Mouse (Mus musculus) ES-E14 (cell line): ENCODE results near the gene Btbd11. TPM values are rescaled to one million over a fixed set of nuclear protein-coding genes. Genes with fewer than 3 reads are reported as not detected.
A peak's percentile ranks its signal among the peaks of the same experiment; 100 is the strongest.

ENCODE experiments used
- DNase-seq: peaks from one replicate; pipeline ENCODE4 v3.0.0-alpha.2; 2013; ENCODE audit warnings: low read depth, low spot score
- H3K27ac ChIP-seq: 2 replicates; pipeline ENCODE4 v1.5.1; 2012; ENCODE audit warnings: low read depth, mild to moderate bottlenecking, low read length, moderate library complexity, mixed read lengths; ENCODE audit not compliant: poor library complexity, insufficient read depth, severe bottlenecking
- H3K36me3 ChIP-seq: 2 replicates; pipeline ENCODE4 v1.6.1; 2012; ENCODE audit warnings: mild to moderate bottlenecking, low read length, moderate library complexity, mixed read lengths; ENCODE audit not compliant: control insufficient read depth, poor library complexity, insufficient read depth, severe bottlenecking
- H3K4me1 ChIP-seq, 2 experiments: fragments of 150-350 bp in 1 of 2; sonication (generic) in 1 of 2; 2 replicates each; pipeline ENCODE4 v1.6.1; 2012; ENCODE audit warnings: low read length in 2 of 2, mild to moderate bottlenecking in 1 of 2, mixed read lengths in 1 of 2; ENCODE audit not compliant: control insufficient read depth in 2 of 2, insufficient read depth in 2 of 2, poor library complexity in 1 of 2
- H3K4me3 ChIP-seq, 2 experiments: fragments of 150-350 bp in 1 of 2; sonication (generic) in 1 of 2; 2 replicates each; pipeline ENCODE4 v1.5.1; 2012; ENCODE audit warnings: low read length in 2 of 2, low read depth in 1 of 2, mild to moderate bottlenecking in 1 of 2, mixed read lengths in 1 of 2; ENCODE audit not compliant: insufficient read depth in 1 of 2, poor library complexity in 1 of 2, severe bottlenecking in 1 of 2
- H3K9ac ChIP-seq: 2 replicates; pipeline ENCODE4 v1.6.1; 2012; ENCODE audit warnings: low read depth, mild to moderate bottlenecking, low read length, mixed read lengths; ENCODE audit not compliant: poor library complexity, insufficient read depth, severe bottlenecking
- H3K9me3 ChIP-seq: fragments of 150-350 bp; sonication (generic); 2 replicates; pipeline ENCODE4 v1.6.1; 2012; ENCODE audit warnings: low read depth, mild to moderate bottlenecking, low read length; ENCODE audit not compliant: control insufficient read depth, insufficient read depth
- CHD2 ChIP-seq: IDR thresholded peaks from 2 replicates; pipeline ENCODE4 v1.6.1; 2014; ENCODE audit warnings: mild to moderate bottlenecking, low read depth, low read length, inconsistent platforms
- HCFC1 ChIP-seq: IDR thresholded peaks from 2 replicates; pipeline ENCODE4 v1.6.1; 2012; ENCODE audit warnings: low read length, inconsistent platforms, borderline replicate concordance; ENCODE audit not compliant: insufficient read depth
- MAFK ChIP-seq: IDR thresholded peaks from 2 replicates; pipeline ENCODE4 v1.6.1; 2014; ENCODE audit warnings: mild to moderate bottlenecking, low read depth, low read length, inconsistent platforms; ENCODE audit not compliant: insufficient read depth
- ZC3H11A ChIP-seq: IDR thresholded peaks from 2 replicates; pipeline ENCODE4 v1.6.1; 2012; ENCODE audit warnings: low read depth, mild to moderate bottlenecking, inconsistent platforms, low read length, borderline replicate concordance
- ZNF384 ChIP-seq: IDR thresholded peaks from 2 replicates; pipeline ENCODE4 v1.6.1; 2012; ENCODE audit warnings: low read depth, low read length, inconsistent platforms
- in situ Hi-C, 2 experiments: fragments of 600-800 bp; cut with MboI; formaldehyde crosslinking; loops; one replicate each; pipeline ENCODE4 v1.15.1; 2025; ENCODE audit warnings: low sequenced_read_pairs in 2 of 2, inconsistent platforms in 1 of 2; ENCODE audit not compliant: unreplicated experiment in 2 of 2
- total RNA-seq: library from RNA; depleted of rRNA; stranded (reverse); fragments of 300-350 nt; gene quantifications from 2 replicates; pipeline ENCODE4 v1.2.3, GENCODE M21; 2012

Btbd11 gene
- total RNA-seq, 1 experiment, result 9.9 TPM

DNA sequence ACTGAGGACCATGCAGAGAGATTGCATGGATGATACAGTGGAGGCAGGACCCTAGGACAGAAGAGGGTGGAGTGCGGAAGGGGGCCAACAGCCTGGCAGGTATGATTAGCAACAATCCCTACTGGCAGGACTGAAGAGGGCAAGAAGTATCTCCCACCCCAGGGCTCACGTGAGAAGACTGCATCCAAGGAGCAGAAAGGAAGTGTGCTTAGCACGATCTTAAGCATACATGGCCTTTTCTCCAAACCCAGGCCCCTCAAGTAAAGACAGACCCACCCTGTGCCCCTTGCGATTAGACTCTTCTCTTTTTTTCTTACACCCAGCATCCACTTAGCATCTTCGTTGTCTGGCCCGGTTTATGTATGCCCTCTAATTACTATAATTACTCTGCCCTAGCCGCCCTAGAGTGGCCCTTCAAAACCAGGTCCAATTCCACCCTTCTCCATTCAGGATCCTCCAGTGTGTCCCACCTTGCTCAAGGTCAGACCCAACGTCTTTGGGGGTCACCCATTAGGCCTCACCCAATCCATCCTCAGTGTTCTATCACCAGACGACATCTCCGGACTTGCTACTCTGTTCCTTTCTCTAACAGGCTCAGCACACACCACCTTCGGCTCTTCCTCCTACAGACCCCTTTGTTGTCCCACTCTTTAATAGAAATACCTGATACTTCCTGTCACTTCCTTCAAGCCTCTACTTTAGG lies 151.6 kb downstream of the Btbd11 start:
- peak overlapping the region; percentile 100 for H3K27ac ChIP-seq
- peaks cover 19 to 41% of the 10 kb centered on the region in 2 experiments for H3K4me1 ChIP-seq
- H3K4me3 ChIP-seq, result no peak overlapping the region; a peak in 1 of 4 replicates
- in situ Hi-C loops, result no loop called here
- no peak for DNase-seq
- no peak for TF ChIP-seq HCFC1
- TF ChIP-seq ZNF384, result no peak
- no peak for TF ChIP-seq CHD2
- no peak for TF ChIP-seq ZC3H11A
- no peak for TF ChIP-seq MAFK
- H3K9me3 ChIP-seq, result no peaks in the 10 kb centered on the region
- H3K9ac ChIP-seq, result peak overlapping the region; percentile 70; the same call in 1 of the 2 replicates
- no peaks in the 10 kb centered on the region for H3K36me3 ChIP-seq

GRCm38 (mm10) chr10:85539510-85540120 lies 153.0 kb downstream of the Btbd11 start:
- no peaks in the 10 kb centered on the region for H3K9me3 ChIP-seq
- peak overlapping the region in 1 of 2 experiments; percentile 10; a peak in 1 of 4 replicates for H3K4me3 ChIP-seq
- in situ Hi-C loops, result no loop called here
- 0 out of 2 replicates have a peak, but pooled peaks have one; percentile 3 for TF ChIP-seq MAFK
- TF ChIP-seq ZNF384, result no peak
- TF ChIP-seq ZC3H11A, result no peak
- TF ChIP-seq CHD2, result no peak
- no peak for TF ChIP-seq HCFC1
- no peaks in the 10 kb centered on the region for H3K36me3 ChIP-seq
- H3K9ac ChIP-seq, result peak overlapping the region; percentile 70; the same call in 1 of the 2 replicates
- peak; percentile 92 for DNase-seq
- H3K27ac ChIP-seq, result peak overlapping the region; percentile 100
- peaks cover 23 to 49% of the 10 kb centered on the region in 2 experiments for H3K4me1 ChIP-seq

DNA sequence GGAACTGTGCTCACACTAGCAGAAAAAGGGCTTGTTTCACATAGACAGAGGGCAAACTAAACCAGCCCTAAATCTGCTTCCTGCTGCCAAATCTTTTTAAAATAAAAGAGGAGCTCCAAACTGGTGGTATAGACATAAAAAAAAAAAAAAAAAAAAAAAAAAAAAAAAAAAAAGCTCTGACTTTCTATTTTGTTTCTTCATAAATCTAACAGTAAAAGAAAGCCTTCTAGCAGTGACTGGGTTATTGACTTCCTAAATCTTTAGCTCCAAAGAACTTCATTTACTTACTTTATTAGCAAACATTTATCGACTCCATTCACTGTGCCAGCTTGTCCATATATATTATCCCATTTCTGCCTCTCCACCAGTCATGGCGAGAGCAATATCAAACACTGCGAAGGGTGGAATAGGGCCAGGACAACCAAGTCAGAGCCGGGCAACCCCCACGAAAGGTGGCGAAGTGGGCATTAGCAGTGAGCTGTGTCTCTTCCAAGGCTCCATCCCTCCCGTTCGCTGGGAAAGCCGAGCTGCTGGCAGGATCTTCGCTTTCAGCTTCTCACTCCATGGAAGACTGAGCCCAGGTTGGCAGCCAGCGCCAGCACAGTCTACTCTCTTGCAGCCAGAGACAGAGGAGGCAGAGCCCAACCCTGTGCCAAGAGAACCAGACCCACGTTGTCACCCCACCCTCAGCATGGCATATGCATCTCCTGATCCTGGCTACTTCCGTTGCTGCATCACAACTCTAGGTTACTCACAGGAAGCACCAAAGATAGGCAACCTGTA lies 153.9 kb downstream of the Btbd11 start:
- in situ Hi-C loops, result no loop called here
- Histone ChIP-seq H3K9ac (peak overlapping the region; percentile 76), H3K9me3 (no peaks in the 10 kb centered on the region), H3K36me3 (no peaks in the 10 kb centered on the region), H3K4me1 (peaks cover 26 to 54% of the 10 kb centered on the region in 2 experiments), H3K27ac (peak overlapping the region; percentile 100), H3K4me3 (peak overlapping the region; percentile 5 to 36; a peak in 2 of 4 replicates)
- TF ChIP-seq ZC3H11A (no peak), HCFC1 (peak; percentile 51; the same call in 1 of the 2 replicates), ZNF384 (peak; percentile 92)
- DNase-seq, result no peak

- in situ Hi-C loops, result no loop called here
- H3K9me3 ChIP-seq, result no peaks in the 10 kb centered on the region
- H3K9ac ChIP-seq, result 0 out of 2 replicates have a peak overlapping the region, but pooled peaks have one; percentile 10
- H3K4me1 ChIP-seq, result peaks cover 30 to 60% of the 10 kb centered on the region in 2 experiments
- TF ChIP-seq MAFK, result no peak
- no peak for TF ChIP-seq CHD2
- no peak for TF ChIP-seq ZC3H11A
- TF ChIP-seq ZNF384, result no peak
- no peak for TF ChIP-seq HCFC1
- H3K27ac ChIP-seq, result peak overlapping the region; percentile 81
- no peak for DNase-seq
- H3K4me3 ChIP-seq, result no peak overlapping the region
- H3K36me3 ChIP-seq, result no peaks in the 10 kb centered on the region
Observed at GRCm38 (mm10) chr10:85541481-85541880, 154.9 kb downstream of the Btbd11 start.
